Mouse (Mus musculus): ENCODE results near the gene Vps18.
A peak's percentile ranks its signal among the peaks of the same experiment; 100 is the strongest.

Vps18 gene

DNA sequence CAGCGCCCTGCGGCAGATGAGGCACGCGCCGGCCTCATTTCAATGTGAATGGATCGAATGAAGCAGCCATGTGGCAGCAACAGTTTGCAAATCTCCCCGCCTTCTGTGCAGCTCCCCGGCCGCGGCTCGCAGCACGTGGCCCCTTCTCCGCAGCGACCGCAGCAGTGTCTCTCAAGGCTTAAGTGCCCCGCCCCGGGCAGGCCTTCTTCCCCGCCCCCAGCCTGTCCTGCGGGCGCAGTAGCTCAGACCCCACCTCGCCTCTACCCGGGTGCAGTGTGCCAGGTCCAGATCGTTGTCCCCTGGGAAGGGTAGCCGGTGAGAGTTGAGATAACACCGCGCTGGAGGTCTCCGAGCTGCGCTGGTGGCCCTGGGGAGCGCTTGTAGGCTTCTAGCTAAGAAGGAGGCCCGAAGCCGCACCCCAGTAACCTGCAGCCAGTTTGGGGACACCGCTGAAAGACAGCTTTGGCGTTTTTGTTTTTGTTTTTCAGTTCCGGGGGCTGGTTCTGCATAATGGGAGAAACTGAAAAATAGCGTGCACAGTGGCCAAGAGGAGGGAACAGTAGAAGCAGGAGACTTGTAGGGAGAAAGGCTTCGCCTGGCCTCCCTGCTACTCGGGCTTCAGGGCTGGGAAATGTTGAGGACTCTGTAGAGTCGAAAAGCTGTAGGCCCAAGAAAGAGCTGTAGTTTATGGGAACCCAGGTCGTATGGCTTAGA, 34.2 kb downstream of the Vps18 start:
- no peak for DNase-seq

DNA sequence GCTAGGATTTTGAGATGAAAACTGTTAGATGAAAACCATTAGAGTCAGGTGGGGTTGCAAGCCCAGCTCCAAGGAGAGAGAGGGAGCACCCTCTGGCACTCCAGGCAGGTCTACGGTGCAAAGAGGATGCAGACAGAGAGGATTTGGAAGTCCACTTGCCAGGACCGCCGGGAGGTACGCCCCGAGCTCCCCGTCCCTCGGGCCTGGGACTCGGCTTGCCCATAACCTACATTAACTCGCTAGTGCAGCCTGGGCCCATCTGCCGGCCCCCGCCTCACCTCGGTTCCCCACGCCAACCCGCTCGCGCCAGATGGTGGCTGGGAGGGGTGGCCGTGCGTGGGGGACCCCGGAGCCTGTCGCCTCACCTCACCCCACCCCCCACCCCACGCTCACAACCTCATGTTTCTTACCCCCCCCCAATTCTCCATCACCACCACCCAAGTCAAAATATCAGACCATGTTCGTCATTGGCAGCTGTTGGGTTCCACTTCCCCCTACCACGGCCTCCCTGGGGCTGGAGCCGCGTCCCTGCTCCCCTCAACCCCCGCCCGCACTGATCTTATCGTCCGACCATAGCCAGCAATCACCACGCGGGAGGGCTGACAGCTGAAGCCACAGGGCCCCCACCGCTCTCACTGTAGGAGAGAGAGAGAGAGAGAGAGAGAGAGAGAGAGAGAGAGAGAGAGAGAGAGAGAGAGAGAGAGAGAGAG, 35.5 kb downstream of the Vps18 start:
- no peak for DNase-seq

DNA sequence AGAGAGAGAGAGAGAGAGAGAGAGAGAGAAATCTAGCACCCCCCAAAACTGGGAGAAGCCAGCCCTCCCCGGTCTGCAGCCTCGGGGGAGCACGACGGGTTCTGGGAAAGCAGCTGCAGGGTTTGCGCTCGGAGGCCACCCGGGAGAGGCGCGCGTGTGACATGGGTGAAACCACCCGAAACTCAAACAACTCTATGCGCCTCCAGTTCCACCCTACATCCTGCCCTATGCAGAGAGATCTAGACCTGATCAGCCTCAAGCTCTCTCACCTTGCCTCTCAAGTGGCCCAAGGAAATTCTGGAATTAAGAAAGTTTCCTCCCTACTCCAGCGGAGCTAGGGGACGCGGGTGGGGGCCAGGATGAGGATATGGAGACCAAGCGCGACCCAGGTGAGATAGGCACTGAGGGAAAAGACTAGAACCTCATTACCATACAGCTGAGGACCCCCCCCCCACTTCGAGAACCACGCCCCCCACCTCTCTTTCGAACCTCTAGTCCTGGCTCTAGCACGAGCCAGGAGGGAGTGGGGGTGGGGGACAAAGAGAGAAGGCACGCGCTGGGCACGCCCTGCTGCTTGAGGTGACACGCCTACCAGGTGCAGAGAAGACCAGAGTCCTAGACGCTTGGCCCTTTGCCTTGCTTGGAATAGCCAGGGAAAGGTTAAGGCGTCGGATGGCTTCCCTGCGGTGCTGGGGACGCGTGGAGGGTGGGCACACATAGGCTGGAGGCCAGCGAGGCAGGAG, 36.2 kb downstream of the Vps18 start:
- DNase-seq, result peak; percentile 72

DNA sequence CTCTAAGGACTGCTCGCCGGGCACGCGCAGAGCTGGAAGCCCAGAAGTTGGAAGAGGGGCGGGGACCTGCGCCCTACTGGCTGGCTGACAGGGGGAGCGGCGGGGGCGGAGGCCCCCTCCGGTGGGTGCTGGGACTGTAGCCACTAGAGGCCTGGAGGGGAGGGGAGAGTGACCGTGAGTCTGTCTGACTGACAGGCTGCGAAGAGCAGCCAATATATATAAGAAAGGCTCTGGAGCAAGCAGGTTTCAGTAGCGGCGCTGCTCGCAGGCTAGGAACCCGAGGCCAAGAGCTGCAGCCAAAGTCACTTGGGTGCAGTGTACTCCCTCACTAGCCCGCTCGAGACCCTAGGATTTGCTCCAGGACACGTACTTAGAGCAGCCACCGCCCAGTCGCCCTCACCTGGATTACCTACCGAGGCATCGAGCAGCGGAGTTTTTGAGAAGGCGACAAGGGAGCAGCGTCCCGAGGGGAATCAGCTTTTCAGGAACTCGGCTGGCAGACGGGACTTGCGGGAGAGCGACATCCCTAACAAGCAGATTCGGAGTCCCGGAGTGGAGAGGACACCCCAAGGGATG, 37.1 kb downstream of the Vps18 start, which contains the start of gene Dll4:
Dll4 (plus strand) TSS at position 217 of the 576 bp plus-strand sequence.
- peak; percentile 89 for DNase-seq

DNA sequence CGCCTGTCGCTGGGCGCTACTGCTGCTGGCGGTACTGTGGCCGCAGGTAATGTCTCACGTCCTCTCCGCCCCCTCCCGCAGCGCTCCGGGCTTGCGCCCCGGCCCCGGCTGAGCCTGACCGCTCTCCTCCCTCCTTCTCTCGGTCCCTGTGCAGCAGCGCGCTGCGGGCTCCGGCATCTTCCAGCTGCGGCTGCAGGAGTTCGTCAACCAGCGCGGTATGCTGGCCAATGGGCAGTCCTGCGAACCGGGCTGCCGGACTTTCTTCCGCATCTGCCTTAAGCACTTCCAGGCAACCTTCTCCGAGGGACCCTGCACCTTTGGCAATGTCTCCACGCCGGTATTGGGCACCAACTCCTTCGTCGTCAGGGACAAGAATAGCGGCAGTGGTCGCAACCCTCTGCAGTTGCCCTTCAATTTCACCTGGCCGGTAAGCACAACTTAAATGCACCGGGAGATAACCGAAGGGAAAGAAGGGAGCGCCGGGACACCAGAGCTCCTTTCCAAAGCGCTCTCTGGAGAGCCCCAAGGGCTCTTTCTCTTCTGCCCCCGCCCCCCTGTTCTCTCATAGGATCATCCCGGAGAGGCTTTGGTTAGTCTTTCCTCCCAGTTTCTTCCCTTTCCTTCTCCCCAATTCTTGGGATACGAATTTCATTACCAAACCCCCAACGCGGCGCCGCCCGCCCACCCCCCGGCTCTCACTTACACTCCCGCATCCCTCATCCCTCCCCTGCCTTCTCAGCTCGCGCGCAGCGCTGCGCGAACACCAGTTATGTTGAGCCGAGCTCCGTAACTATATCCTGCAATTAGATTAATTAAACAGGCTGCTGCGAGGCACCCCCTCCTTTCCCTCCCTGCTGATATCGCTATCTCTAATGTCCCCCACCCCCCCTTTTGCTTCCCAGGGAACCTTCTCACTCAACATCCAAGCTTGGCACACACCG, 37.9 kb downstream of the Vps18 start:
- peak; percentile 42 for DNase-seq

DNA sequence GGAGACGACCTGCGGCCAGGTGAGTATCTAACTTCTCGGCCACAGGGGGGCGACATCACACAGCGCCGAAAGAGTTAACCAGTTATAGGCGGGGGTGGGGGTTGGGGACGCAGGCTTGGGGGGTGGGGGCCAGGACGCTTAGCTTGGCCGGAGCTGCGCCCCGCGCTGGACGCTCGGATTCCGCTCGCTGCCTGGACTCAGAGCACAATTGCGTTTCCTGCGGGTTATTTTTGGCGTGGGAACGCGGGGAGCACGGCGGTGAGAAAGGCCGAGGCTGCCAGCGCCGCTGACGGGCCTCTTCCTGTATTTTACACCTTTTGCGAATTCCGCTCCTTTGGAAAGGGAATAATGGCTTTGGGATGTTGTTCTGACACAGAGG, 38.6 kb downstream of the Vps18 start:
- peak; percentile 88 for DNase-seq

DNA sequence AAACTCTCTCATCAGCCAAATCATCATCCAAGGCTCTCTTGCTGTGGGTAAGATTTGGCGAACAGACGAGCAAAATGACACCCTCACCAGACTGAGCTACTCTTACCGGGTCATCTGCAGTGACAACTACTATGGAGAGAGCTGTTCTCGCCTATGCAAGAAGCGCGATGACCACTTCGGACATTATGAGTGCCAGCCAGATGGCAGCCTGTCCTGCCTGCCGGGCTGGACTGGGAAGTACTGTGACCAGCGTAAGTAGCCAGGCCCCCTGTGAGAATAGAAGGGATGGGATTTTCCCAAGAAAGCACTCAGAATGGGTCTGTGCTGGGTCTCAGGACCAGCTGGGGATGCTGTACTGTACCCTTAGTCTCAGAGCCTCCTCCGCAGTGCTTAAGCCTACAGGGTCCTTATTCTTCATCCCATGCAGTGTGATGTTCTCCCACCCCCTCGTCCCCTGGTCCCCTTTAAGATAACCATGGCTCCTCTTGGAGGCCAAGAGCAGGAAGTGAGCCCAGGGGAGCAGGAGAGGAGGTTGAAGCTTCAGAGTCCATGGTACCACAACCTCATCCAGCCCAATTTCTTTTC, 39.5 kb downstream of the Vps18 start:
- DNase-seq, result no peak

DNA sequence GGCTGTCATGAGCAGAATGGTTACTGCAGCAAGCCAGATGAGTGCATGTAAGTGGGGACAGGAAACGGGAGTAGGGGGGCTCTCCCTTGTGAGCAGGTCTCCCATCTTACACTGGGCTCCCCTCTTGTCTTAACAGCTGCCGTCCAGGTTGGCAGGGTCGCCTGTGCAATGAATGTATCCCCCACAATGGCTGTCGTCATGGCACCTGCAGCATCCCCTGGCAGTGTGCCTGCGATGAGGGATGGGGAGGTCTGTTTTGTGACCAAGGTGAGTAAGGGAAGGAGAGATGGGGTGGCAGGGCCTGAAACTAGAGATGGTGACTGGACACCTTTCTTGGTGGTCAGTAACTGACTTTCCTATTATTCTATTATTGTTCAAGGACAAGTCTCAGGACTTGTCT, 40.0 kb downstream of the Vps18 start:
- DNase-seq, result no peak

DNA sequence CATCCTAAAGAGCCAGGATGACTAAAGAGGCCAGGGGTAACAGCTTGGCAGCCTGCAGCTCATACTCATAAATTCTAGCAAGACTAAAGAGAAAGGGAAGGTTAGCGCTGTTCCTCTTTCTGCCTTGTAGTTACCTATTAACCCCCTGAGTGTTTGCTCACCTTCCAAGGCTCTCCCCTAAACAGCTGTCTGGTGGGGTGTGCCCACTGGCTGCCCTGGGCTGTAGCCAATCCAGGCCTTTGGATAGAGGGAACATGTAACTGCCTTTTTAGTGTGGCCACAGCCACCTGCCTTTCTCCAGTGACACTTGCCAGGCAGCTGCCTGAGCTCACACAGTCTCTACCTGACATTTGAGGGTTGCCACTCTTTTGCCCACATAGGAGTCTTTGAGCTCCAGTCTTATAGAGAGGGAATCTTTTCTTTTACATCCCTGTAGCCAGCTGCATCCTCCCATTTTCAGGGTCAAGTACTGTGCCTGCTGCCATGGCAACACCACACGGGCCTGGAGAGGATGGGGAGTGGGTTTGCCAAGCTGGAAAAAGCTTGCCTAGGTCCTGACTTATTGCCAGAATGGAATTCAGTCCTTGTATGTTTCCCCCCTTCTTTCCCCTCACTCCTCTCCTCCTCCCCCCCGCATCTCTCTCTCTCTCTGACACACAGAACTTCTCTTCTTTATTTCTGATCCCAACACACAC, 40.7 kb downstream of the Vps18 start:
- no peak for DNase-seq

DNA sequence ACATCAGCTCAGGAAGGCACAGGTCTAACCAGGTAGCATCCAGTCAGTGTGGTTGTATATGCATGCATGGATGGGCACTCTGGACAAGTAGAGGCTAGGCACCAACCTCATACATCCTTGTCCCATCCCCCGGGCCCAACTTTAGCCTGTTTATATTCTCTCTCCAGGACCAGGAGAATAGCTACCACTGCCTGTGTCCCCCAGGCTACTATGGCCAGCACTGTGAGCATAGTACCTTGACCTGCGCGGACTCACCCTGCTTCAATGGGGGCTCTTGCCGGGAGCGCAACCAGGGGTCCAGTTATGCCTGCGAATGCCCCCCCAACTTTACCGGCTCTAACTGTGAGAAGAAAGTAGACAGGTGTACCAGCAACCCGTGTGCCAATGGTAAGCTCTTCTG, 42.3 kb downstream of the Vps18 start:
- no peak for DNase-seq

DNA sequence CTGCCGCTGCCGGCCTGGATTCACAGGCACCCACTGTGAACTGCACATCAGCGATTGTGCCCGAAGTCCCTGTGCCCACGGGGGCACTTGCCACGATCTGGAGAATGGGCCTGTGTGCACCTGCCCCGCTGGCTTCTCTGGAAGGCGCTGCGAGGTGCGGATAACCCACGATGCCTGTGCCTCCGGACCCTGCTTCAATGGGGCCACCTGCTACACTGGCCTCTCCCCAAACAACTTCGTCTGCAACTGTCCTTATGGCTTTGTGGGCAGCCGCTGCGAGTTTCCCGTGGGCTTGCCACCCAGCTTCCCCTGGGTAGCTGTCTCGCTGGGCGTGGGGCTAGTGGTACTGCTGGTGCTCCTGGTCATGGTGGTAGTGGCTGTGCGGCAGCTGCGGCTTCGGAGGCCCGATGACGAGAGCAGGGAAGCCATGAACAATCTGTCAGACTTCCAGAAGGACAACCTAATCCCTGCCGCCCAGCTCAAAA, 43.7 kb downstream of the Vps18 start:
- no peak for DNase-seq

DNA sequence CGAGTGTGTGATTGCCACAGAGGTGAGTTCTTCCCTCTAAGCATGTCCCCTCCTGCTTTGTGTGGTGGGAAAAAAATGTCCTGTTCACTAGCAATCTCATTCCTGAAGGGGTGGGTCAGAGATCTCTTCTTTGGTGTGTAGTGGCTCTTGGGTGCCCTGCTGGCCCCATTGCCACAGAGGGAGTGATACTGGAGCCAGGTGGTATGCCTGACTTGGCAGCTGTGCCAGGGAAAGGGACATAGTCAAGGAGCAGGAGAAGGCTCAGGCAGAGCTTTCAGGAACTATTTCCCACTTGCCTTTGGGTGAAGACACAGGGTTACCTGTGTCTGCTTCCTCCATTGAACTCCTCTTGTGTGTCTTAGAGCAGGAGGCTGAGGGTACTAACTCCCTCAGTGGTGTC, 45.6 kb downstream of the Vps18 start:
- DNase-seq, result no peak

DNA sequence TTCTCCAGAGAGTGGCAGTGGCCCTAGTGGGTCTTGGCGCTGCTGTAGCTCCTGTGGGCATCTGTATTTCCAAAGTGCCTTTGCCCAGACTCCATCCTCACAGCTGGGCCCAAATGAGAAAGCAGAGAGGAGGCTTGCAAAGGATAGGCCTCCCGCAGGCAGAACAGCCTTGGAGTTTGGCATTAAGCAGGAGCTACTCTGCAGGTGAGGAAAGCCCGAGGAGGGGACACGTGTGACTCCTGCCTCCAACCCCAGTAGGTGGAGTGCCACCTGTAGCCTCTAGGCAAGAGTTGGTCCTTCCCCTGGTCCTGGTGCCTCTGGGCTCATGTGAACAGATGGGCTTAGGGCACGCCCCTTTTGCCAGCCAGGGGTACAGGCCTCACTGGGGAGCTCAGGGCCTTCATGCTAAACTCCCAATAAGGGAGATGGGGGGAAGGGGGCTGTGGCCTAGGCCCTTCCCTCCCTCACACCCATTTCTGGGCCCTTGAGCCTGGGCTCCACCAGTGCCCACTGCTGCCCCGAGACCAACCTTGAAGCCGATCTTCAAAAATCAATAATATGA, 46.5 kb downstream of the Vps18 start:
- DNase-seq, result no peak

DNA sequence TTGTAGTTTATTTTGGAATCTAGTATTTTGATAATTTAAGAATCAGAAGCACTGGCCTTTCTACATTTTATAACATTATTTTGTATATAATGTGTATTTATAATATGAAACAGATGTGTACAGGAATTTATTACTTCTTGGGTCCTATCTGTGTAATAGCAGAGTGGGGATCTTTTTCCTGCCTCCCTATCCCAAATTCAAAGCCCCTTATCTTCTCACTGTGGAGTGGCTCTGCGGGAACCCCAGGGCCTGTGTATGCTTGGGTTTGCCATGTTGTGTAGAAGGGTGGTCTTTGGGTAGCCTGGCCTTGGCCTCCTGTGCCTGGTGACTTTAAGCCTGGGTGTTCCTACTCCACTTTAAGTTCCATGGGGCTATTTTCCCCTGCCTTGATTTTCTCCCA, 47.0 kb downstream of the Vps18 start:
- no peak for DNase-seq

DNA sequence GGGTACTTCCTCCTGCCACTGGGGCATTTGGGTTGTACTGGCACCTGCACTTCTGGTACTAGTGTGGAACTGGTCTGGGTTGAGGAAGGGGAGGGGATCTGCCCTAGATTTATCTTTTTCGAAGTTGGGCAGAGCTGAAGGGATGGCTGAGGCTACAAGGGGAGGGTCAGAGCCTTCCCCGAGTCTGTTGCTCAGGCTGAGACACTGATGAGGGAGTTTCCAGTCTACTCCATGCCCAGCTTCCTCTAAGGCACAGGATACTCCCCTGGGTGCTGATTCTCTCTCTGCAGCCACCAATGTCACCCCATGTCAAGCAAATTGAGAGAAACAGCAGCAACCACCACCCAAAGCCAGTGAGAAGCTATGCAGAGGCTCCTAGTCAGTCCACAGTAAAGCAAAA, 47.5 kb downstream of the Vps18 start:
- DNase-seq, result no peak

DNA sequence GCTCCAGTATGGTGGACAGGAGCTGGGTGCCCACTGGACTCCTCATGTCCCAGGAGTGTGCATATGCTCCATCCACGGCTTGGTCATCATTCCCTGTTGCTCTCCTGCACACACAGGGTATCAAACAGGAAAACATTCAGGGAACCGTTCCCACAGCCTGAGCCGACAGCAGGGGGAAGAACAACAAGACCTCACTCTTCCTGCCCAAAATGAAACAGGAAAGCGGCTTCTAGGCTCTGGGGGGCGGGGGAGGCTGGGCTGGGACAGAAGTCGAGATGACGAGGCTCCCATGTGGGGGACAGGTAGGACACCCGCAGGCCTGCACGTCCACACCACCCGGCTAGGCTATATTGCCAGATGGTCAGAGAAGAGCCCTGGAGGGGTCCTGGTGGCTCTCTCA, 47.9 kb downstream of the Vps18 start:
- DNase-seq, result peak; percentile 57

DNA sequence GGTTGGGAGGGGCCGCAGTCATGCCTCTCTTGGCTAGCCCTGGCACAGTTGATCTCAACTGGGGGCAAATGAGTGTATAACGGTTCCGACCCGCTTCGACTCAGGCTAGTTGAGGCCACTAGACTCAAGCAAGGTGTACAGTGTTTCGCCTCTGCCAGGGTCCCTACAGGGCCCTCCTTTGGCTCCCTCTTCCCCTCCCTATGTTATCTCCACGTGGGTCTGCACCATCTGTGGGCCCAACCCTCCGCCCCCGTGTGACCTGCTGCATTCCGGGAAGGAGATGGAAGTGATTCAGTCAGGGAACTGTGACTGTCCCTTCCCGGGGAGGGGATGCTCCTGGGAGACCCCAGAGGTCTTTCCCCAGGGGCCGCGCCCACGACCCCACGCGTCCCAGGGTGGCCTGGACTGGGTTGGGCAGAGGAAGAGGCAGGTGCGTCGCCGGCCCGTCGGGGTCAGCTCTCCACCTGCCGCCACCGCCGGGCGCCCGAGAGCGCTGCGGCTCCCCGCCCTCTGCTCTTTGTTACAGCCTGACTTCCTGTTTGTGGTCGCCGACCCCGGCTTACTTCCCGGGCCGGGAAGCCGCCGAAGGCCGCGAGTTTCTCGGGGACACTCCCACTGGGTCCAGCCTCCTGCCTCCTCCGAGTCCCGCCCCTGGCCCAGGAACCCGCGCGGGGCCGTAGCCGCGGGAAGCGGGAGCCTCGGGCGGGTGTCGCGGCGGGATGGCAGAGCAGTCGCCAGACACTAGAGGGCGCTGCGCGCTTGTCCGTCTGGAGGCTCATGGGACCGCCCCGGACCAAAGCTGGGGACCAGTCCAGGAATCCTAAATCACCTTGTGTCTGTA, 49.1 kb downstream of the Vps18 start:
- peak; percentile 94 for DNase-seq

DNA sequence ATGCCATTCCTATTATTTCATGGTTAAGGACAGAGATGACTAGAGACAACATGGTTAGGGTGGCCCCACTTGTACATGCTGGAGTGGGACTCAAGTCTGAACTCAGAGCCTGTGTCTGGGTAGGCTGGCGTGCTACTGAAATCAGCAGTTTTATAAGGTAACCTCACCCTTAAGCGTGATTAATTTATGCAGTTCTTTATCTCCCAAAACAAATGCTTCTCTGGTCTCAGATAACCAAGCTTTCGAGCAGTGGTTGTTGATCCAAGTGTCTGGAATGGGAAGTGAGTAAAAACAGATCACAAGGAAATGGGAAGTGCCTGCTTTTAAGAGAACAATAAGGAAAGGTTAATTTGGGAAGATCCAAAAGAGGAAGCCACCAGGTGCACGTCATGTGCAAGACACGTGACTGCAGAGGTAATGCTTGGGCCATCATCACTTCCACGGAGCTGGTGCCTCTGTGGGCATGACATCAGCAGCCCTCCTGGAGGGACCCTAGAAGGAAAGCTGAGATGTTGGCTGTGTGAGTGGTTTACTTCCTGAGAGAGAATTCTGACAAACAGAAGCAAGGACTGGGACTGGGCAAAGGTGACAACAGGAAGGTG, 56.1 kb downstream of the Vps18 start:
- no peak for DNase-seq
